Mouse (Mus musculus) thymus, postnatal 10 days (tissue): ENCODE measurements around the gene St5.

Experiments used
- DNase-seq, 2 experiments: peaks; one replicate each; pipeline ENCODE4 v3.0.0; 2021; ENCODE audit warnings: low spot score in 2 of 2

St5 gene

DNA sequence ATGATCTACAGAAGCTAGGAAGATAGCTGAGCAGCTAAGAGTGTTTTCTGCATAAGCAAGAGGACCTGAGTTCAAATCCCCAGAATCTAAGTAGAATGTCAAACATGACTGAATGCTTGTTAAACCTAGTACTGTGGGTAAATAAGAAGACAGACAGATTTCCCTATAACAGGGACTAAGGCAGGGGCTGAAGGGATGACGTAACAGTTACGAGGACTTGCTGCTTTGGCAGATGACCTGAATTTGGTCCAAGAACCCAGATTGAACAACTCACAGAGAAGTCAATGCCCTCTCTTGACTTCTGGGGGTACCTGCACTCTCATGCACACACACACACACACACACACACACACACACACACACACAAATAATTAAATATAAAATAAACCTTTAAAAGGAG is 93.1 kb downstream of the St5 start:
- no peak for DNase-seq

DNA sequence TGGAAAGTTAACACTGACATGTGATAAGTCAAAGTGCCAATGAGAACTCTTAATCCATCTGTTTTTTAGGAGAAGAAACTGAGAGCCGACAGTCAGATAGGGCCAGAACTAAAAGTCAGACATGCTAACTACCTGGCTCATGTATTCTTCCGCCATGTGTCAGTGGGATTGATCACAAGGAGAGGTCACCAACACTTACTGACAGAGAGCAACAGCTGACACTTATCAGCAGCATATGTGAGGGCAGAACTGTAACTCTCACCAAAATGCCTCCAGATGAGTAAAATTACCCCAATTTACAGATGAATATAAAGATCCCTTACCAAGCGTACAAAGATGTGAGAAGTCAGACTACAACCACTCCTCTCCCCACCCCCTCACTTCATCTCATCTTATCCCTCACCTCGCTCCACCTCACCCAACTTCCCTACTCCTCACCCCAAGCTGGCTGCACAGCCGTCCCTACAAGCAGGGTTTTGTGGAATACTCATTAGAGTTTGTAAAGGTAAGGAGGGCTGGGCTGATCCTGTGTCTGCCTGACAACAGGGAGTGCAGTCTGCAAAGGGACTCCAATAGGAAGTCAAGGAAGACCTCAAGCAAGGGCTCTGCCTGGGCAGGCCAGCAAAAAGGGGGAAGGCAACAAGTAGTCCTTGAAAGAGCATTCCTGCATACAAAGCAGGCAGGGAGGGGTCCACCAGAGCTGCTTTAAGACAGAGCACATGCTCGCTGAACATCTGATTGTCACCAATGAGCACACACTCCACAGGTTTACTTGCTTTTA is 93.7 kb downstream of the St5 start:
- no peak for DNase-seq

- no peak for DNase-seq
These were observed 94.6 kb downstream of the St5 start for GRCm38 (mm10) chr7:109608831-109609230.

DNA sequence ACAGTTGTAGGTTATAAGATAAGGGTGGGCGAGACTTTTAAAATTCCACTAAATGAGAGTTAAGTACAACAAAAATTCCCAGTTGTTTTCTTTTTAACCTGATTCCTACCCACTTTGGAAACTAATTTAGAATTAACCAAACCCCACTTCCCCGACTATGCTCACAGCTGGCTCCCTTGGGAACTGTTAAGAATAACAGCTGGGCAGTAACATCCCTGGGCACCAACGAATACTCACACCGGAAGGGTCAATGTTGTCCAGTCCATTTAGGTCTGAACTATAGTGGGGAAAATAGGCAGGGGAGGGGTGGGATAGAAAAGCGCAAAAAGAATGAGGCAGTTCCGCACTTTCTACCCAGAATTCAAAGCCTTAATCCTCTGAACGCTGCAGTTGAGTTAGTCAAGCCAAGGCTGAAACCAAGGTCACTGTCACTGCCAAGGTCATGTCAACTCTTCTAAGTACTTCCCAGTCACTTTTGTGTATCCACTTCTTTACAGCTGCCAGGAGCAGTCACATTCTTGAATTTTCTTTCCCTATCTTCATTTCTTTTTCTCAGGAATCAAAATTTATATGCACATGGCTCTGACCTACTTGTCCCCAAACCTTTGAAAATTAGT is 96.3 kb downstream of the St5 start:
- no peak for DNase-seq

- no peak for DNase-seq
These were observed 100.8 kb downstream of the St5 start for GRCm38 (mm10) chr7:109602562-109602961.

GRCm38 (mm10) chr7:109602022-109602421 is 101.4 kb downstream of the St5 start:
- no peak for DNase-seq

- no peak for DNase-seq
These were observed 102.7 kb downstream of the St5 start for GRCm38 (mm10) chr7:109600702-109601101.

DNA sequence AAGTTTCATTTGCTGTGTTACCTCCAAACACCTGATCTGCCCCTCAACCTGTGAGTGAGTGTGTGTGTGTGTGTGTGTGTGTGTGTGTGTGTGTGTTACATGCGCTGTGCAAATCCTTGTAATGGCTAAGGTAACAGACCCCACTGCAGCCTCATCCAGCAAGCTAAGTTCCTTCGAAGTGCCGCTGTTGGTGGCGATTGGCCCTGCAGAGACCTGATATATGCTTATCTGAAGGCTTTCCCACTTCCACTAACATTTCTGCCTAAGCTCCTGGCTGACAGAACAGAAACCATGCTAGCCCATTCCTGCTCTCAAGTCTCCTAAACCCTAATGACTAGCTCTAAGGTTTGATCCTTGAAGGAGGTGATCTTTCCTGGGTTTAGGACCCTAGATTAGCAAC is 103.4 kb downstream of the St5 start:
- no peak for DNase-seq

GRCm38 (mm10) chr7:109594845-109595531 is 108.4 kb downstream of the St5 start:
- no peak for DNase-seq

DNA sequence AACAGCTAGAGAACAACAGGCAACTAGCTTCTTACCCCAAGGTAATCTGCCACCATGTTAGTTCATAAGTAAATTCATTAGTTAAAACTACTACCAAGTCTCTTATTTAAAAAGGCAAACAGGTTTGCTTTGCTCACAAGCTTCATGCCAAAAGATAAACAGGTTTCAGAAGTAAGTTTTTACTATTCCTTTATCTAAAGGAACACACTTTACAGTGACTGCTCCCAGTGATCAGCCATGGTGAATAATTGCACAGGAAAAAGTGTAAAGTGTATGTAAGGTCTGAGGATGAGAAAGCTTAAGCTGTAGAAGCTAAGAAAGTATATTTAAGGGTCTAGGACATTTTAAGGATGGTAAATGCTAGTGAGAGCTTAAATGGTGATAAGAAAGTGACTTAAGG is 109.4 kb downstream of the St5 start:
- DNase-seq: no peak

DNA sequence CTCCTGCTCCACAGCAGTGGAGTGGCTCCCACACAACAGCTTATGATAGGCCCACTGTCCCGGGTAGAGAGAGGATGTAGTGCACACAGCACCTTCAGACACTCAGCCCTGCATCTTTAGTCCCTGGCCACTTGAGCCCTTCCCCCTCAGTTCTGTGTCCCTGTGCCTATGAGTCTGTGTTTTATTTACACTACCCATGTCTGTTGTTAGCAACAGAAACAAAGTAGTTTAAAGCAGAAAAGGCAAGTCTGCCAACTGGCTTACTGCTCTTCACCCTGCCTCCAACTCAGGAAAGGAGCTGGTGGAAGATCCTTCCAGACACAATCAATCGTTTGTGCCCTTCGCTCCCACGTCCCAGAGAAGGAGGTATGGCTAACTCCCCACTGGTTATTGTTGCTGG is 111.2 kb downstream of the St5 start:
- no peak for DNase-seq

DNA sequence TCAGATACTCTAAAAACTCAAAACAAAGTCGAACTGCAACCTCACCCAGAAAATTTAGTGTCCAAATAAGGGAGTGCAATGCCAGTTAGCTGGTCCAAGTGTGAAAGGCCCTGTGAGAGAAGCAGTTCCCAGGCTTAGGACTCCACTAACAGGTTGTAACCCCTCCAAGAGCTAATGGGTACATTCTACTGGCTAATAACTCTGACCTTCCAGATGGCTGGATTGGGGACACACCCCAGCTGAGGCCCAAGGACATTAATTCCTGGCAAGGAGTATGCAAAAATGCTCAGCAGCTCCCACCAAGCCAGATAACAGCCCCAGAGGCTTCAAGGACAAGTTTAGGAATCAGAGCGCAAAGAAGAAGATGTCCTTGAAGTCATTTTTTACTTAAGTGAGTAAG is 112.8 kb downstream of the St5 start:
- no peak for DNase-seq

DNA sequence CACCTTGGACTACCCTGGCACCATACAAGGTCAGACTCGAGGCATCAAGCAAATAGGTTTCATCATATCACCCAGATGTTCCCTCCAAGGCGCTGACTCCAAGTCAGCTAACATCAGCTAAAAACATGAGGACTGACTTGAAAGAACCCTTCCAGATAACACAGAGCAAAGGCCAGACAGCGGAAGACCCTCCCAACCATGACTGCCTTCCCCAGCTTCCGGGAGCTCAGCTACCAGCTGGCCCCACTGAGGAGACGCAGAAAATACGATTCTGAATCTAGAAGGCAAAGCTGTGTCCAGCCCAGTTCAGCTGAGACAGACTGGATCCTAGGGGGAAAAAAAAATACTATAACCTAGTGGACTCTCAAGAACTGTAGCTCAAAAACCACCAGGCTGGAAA is 114.4 kb downstream of the St5 start:
- DNase-seq: no peak

GRCm38 (mm10) chr7:109588145-109588544 is 115.3 kb downstream of the St5 start:
- peak in 1 of 2 experiments; percentile 5 for DNase-seq

GRCm38 (mm10) chr7:109584467-109584866 is 118.9 kb downstream of the St5 start:
- DNase-seq: no peak

DNA sequence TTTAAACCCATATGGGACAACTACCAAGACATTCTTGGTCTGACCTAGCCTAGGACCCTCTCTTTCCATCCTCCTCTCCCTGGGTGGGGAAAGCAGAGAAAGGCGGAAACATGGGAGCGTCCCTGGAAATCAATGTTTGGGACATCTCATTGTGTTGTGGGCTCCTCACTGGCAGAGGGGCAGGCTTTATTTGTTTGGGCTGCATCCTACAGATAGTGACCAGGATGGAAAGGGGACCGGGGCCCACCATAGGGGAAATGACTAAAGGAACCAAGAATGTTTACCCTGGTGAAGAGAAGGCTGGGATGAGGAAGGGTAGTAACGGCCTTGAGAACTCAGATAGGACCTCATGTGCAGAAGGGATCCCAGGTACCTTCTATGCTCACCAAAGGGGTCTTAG is 122.9 kb downstream of the St5 start:
- no peak for DNase-seq

GRCm38 (mm10) chr7:109579585-109580307 is 123.7 kb downstream of the St5 start:
- no peak for DNase-seq

DNA sequence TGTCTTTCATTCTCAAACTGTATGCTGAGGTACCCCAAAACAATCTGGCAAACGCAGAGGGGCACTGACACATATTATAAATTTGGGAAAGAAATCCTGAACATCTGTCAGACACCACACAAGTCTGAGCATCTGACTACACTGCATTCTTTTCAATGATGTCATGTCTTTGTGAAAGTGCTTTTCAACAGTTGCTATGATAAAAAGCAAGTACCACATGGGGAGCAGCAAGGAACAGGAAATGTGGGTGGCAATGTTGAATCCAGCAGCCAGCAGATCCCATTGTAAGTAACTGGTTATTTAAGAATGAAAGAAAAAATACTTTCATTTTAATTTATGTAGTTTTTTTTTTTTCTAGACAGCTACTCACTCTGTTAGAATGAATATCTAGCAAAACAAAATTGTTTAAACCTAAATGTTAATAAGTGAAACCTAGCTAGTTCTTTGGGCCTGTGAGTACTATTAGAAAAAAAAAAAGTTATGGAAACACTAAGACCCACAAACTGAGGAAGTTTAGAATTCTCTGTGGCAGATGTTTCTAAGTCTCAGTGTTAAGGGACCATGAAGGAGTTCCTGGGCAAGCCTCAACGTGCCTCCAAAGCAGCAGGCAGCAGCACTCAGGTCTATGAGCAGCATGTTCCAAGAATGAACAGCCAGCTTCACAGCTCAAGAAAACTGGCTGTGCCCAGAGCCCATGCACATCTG is 124.4 kb downstream of the St5 start:
- DNase-seq: no peak

DNA sequence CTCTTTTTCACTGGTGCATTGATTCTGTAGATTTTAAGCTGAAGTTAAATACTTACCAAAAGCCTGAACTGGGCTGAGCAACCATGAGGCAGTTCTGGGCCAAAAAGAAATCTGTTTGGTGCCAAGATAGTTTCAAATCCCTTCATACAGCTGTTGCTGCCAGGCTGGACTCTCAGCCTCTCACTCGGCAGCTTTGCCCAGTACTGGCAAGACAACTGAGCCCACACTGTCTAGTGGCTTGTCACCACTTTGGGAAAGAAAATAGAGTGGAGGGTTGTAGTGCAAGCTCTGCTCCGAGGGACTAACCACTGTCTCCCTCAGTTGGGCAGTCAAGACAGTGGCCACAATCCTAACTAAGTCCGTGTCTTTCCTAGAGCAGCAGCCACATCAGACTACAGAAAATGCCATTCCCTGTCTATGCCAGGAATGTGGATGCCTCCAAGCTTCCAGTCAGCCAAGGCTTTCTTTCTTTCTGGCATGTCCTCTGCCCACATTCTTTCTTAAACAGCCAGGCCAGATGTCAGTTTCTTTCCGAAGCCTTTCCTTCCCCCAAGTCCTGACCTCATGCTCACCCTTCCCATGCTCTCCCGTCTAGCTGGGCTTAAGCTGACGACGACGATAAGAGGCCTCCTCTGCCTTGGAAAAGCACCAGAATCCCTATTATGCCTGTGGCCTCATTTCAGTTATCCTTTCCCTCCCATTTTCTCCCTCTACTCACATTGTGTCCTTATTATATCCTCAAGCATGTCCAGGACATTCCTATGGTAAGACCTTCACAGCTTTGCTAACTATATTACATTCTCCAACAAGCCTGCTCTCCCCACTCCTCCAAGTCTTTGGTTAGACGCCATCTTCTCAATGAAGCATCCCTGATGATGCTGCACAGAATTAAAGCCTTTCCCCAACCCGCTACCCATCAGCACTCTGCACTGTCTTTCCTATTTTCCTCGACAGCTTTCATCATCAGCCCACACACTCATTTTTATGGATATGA is 126.8 kb downstream of the St5 start:
- DNase-seq: no peak

DNA sequence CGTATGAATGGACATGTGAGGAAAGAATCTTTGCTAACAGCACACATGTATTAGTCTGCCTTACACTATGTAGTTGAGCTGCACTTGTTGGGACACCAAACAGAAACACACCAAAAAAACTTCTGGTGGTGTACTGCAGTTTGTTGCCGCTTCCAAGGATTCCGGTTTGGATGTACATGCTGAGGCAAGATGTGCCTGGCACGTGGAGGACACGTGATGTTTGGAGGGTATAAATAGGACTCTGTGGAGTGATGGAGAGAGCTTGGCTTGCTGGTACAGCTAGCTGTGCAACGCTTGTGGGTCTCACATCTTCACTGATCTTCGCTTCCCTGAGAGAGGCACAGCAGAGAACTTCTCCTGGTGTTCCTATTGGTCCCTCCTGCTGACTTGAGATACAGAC is 129.2 kb downstream of the St5 start:
- DNase-seq: no peak
